Mouse (Mus musculus) midbrain, embryonic 13.5 days (tissue): ENCODE measurements around the gene I830077J02Rik. TPM values are rescaled to one million over a fixed set of nuclear protein-coding genes. Genes with fewer than 3 reads are reported as not detected.

Source experiments
- ATAC-seq: fragments of 200-750 bp; cut with Nextera tagmentation; 2 replicates; pipeline ENCODE4 v1.8.0; 2017; ENCODE audit warnings: mild to moderate bottlenecking, moderate TSS enrichment, moderate library complexity
- H3K27ac ChIP-seq: fragments of 300-500 bp; sonication (generic); 2 replicates; pipeline ENCODE4 v1.5.1; 2015; ENCODE audit warnings: inconsistent platforms, mild to moderate bottlenecking, moderate library complexity
- H3K27me3 ChIP-seq: fragments of 300-500 bp; sonication (generic); 2 replicates; pipeline ENCODE4 v1.6.1; 2015; ENCODE audit warnings: mild to moderate bottlenecking, inconsistent platforms
- H3K36me3 ChIP-seq: fragments of 300-500 bp; sonication (generic); 2 replicates; pipeline ENCODE4 v1.6.1; 2015; ENCODE audit warnings: mild to moderate bottlenecking, inconsistent platforms
- H3K4me1 ChIP-seq: fragments of 300-500 bp; sonication (generic); replicated peaks from 2 replicates; pipeline ENCODE4 v1.6.1; 2015; ENCODE audit warnings: inconsistent platforms
- H3K4me2 ChIP-seq: fragments of 300-500 bp; sonication (generic); replicated peaks from 2 replicates; pipeline ENCODE4 v1.6.1; 2015; ENCODE audit warnings: moderate library complexity, mild to moderate bottlenecking, inconsistent platforms
- H3K4me3 ChIP-seq: fragments of 300-500 bp; sonication (generic); replicated peaks from 2 replicates; pipeline ENCODE4 v1.5.1; 2015; ENCODE audit warnings: mild to moderate bottlenecking, inconsistent platforms
- H3K9ac ChIP-seq: fragments of 300-500 bp; sonication (generic); replicated peaks from 2 replicates; pipeline ENCODE4 v1.6.1; 2015; ENCODE audit warnings: mild to moderate bottlenecking, inconsistent platforms
- H3K9me3 ChIP-seq: fragments of 300-500 bp; sonication (generic); 2 replicates; pipeline ENCODE4 v1.6.1; 2016; ENCODE audit warnings: mild to moderate bottlenecking, inconsistent platforms
- WGBS: fragments of 180-500 bp; shearing (Covaris S2); methylation state at CpG from one replicate; pipeline ENCODE4 v1.1.7; 2015; 5-methylcytosine and 5-hydroxymethylcytosine counted together
- polyA plus RNA-seq: library from polyadenylated mRNA; unstranded; fragments of >200 nt; fragmentation: Nextera tagmentation; extraction: Ambion mirVana; gene quantifications from 2 replicates; pipeline ENCODE4 v1.2.1, GENCODE M21; 2015

Gene I830077J02Rik
- polyA plus RNA-seq, 1 experiment from 2014 or later: 0.39 TPM

DNA sequence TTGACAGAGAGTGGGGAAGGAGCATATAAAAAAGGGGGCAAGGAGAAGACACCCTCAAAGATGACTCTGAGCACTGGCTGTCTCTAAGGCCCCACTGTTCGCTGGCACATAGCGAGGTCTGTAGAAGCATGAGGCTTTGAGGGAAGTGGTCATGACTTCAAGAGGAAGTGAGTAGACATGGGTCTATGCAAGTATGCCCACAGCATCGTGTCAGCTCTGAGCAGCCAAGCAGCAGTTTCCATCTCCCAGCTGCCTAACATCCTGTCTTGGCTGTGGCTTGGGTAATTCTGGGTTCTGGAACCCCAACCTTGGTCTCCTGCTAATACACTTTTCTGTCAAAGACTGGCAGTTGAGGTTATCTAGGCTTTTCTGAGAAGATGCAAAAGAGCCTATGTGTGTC, 31.7 kb downstream of the I830077J02Rik start:
- no peaks in the 10 kb centered on the region for H3K36me3 ChIP-seq
- 90% methylated on average over 3 of the region's 3 CpGs for WGBS

DNA sequence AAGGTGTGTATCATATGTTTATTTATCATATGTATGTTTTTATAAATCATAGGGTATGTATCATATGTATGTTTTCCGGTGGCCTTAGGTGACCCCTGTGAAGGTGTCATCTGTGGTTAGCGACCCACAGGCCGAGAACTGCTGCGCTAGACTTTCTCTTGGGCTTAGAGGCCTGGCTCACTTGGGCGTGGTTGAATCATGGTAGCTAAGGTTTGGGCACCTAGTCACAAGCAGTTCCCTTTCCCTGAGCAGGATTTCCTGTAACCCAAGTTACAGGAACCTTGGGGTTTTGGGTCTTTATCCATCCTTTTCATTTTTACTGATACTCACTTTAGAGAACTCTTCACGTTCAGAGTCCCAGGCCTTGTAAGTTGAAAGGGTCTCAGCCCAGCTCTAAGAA, 32.2 kb downstream of the I830077J02Rik start:
- Histone ChIP-seq H3K27ac (no peak overlapping the region), H3K27me3 (no peaks in the 10 kb centered on the region), H3K4me3 (no peak overlapping the region), H3K4me1 (no peaks in the 10 kb centered on the region), H3K4me2 (no peak overlapping the region), H3K9ac (no peak overlapping the region), H3K9me3 (no peaks in the 10 kb centered on the region), H3K36me3 (no peaks in the 10 kb centered on the region)
- 86% methylated on average over 6 of the region's 6 CpGs for WGBS
- ATAC-seq: no peak

More for the DNA sequence above, 31.7 kb downstream of the I830077J02Rik start:
- H3K4me2 ChIP-seq: no peak overlapping the region
- H3K4me1 ChIP-seq: no peaks in the 10 kb centered on the region
- no peak for ATAC-seq
- no peaks in the 10 kb centered on the region for H3K27me3 ChIP-seq
- no peak overlapping the region for H3K27ac ChIP-seq
- no peak overlapping the region for H3K4me3 ChIP-seq
- no peaks in the 10 kb centered on the region for H3K9me3 ChIP-seq
- no peak overlapping the region for H3K9ac ChIP-seq

DNA sequence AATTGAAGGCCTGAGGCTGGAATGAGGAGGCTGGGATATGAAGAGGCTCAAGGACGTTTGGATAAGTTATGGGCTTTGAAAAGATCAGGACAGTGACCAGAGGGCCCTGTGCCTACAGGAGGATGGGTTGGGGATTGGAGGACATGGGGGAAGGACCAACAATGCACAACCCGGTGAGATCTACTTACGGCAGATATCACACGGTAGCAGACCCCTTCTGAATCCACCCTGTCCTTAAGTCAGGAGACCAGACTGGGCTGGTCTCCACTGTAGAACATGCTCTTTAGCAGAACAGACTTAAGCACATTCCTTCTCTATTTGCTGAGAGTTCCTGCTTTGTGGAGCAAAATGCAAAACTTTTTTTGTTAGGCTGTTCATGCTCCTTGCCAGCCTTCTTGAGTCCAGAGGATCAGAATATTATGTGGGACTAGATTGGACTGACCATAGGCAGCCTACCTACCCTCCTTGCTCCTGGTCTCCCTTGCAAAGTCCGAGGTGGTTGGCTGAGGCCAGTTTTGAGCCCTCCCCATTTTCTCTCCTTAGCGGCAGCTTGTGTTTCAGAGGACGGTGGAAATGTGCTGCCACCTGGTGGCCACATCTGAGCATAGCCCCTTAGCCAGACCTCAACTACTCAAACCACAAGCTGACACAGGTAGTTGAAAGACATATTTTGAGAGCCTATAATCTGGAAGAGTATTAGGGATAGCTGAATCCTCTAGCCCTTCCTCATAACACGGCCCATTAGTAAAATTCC, 32.9 kb downstream of the I830077J02Rik start:
- no peak overlapping the region for H3K4me3 ChIP-seq
- no peaks in the 10 kb centered on the region for H3K9me3 ChIP-seq
- H3K27me3 ChIP-seq: no peaks in the 10 kb centered on the region
- no peak overlapping the region for H3K27ac ChIP-seq
- no peaks in the 10 kb centered on the region for H3K36me3 ChIP-seq
- peak; percentile 86 for ATAC-seq
- no peak overlapping the region for H3K4me2 ChIP-seq
- no peak overlapping the region for H3K9ac ChIP-seq
- no peaks in the 10 kb centered on the region for H3K4me1 ChIP-seq
- 42% methylated on average over 8 of the region's 8 CpGs for WGBS

DNA sequence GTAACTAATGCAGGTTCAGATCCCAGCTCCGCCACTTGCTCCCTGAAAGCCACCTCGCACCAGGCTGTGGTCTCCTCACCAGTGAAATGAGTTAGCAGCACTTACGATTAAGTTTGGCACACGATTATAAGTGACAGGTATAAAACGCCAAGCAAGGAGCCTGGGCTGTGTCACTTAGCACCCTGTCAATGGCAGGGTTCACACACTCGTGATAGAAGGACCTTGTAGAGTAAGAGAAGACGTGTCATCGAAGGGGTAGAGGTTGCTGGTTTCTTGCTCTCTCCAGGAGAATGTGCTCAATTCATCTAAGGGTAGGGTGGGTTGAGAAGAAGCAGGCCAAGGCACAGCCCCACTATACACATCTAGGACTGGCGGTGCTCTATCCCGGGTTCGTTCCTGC, 33.6 kb downstream of the I830077J02Rik start:
- Histone ChIP-seq H3K4me1 (no peaks in the 10 kb centered on the region), H3K4me3 (no peak overlapping the region), H3K27ac (no peak overlapping the region), H3K36me3 (no peaks in the 10 kb centered on the region), H3K27me3 (no peaks in the 10 kb centered on the region), H3K9me3 (no peaks in the 10 kb centered on the region), H3K9ac (no peak overlapping the region), H3K4me2 (no peak overlapping the region)
- no peak for ATAC-seq
- WGBS: 95% methylated on average over 11 of the region's 11 CpGs

DNA sequence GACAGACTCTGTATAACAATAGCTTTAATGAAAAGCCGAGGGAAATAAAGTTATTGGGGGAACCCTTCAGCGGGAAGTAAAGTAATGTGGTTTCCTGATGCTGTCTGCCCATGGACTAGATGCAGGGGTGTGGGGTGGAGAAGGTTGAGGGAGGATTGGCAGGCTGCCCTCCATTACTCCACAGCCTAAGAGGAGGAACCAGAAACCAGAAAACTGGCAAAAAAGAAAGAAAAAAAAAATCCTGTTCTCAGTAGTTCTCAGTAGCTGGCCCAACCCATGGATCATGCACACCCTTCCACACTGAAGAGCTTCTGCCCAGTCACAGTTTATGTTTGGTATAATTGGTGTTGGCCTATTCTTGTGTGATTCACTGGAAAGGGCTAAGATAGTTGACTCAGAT, 34.1 kb downstream of the I830077J02Rik start:
- WGBS: 99% methylated on average over 2 of the region's 2 CpGs
- H3K4me2 ChIP-seq: no peak overlapping the region
- ATAC-seq: no peak

DNA sequence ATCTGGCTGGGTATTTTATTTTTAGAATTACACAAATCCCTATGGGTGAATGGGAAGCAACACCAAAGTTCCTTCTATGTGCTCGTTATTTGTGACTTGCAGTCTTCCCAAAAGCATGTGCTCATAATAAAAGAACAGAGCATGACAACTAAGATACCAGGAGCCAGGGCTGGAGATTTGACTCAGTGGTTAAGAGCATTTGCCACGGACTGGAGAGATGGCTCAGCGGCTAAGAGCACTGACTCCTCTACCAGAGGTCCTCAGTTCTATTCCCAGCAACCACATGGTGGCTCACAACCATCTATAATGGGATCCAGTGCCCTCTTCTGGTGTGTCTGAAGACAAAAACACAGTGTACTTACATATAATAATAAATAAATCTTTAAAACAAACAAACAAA, 35.7 kb downstream of the I830077J02Rik start:
- Histone ChIP-seq H3K27ac (no peak overlapping the region), H3K4me2 (no peak overlapping the region), H3K4me1 (no peaks in the 10 kb centered on the region), H3K9ac (no peak overlapping the region), H3K4me3 (no peak overlapping the region), H3K27me3 (no peaks in the 10 kb centered on the region), H3K9me3 (no peaks in the 10 kb centered on the region), H3K36me3 (no peaks in the 10 kb centered on the region)
- ATAC-seq: no peak
- WGBS: 83% methylated on average over 3 of the region's 3 CpGs

More for the DNA sequence above, 34.1 kb downstream of the I830077J02Rik start:
- Histone ChIP-seq H3K4me3 (no peak overlapping the region), H3K36me3 (no peaks in the 10 kb centered on the region), H3K9ac (no peak overlapping the region), H3K4me1 (no peaks in the 10 kb centered on the region), H3K9me3 (no peaks in the 10 kb centered on the region), H3K27me3 (no peaks in the 10 kb centered on the region), H3K27ac (no peak overlapping the region)

DNA sequence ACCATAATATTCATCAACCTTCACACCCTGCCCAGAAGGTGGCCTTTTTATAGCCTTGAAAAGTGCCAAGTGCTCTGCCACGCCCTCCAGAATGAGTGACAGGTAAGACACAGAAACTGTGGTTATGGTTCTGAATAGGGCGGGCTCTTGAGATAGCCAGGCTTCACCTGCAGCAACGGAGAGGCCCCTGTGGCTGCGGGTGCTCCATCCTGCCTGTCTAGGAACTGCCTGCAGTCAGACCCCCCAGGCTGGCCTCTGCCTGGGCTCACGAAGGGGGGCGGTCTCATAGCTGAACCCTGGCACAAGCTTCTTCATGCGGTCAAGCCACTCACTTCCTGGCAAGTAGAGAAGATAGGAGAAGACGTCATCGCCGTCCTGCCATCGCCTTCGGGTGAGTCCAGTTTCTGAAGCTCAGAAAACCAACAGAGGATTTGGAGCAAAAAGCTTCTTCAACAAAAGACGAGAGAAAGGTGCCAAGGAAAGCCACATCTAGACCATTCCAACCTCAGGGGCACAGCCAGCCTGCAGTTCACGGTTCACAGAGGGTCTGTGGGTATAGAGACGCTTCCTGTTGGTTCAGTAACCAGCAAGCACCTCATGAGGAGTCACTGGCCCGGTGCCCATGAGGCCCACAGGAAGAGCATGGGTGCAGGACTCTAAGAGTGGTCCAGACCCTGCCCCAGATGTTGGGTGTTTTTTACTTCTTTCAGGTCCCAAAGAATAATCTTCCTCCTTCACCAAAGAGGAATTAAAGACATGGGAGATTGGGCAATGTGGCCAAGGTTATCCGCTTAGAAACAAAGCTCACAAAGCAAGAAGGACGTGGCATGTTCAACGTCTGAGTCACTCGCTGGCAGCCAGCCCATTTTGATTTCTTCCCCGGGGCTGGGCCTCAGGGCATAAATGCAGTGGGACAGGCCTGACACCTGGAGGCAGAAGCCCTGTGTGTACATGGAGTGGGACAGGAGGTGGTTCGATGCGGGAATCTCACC, 37.6 kb downstream of the I830077J02Rik start:
- no peak for ATAC-seq
- no peak overlapping the region; the same call in 1 of the 2 replicates for H3K9ac ChIP-seq
- no peaks in the 10 kb centered on the region for H3K27me3 ChIP-seq
- no peaks in the 10 kb centered on the region for H3K9me3 ChIP-seq
- WGBS: 83% methylated on average over 23 of the region's 23 CpGs
- H3K4me3 ChIP-seq: no peak overlapping the region
- H3K36me3 ChIP-seq: no peaks in the 10 kb centered on the region
- no peak overlapping the region for H3K27ac ChIP-seq
- no peaks in the 10 kb centered on the region for H3K4me1 ChIP-seq
- no peak overlapping the region for H3K4me2 ChIP-seq

- no peaks in the 10 kb centered on the region for H3K27me3 ChIP-seq
- 78% methylated on average over 6 of the region's 6 CpGs for WGBS
- no peaks in the 10 kb centered on the region for H3K9me3 ChIP-seq
- H3K4me2 ChIP-seq: no peak overlapping the region
- no peak overlapping the region for H3K27ac ChIP-seq
- H3K36me3 ChIP-seq: no peaks in the 10 kb centered on the region
- H3K4me3 ChIP-seq: no peak overlapping the region
- no peak for ATAC-seq
- no peaks in the 10 kb centered on the region for H3K4me1 ChIP-seq
- no peak overlapping the region for H3K9ac ChIP-seq
Observed at GRCm38 (mm10) chr3:105893941-105894391, 38.5 kb downstream of the I830077J02Rik start.

GRCm38 (mm10) chr3:105892572-105893495, 39.6 kb downstream of the I830077J02Rik start:
- no peaks in the 10 kb centered on the region for H3K27me3 ChIP-seq
- H3K27ac ChIP-seq: no peak overlapping the region
- H3K4me1 ChIP-seq: no peaks in the 10 kb centered on the region
- H3K4me3 ChIP-seq: no peak overlapping the region
- H3K9ac ChIP-seq: no peak overlapping the region
- no peak for ATAC-seq
- no peaks in the 10 kb centered on the region for H3K36me3 ChIP-seq
- no peak overlapping the region for H3K4me2 ChIP-seq
- H3K9me3 ChIP-seq: no peaks in the 10 kb centered on the region
- 89% methylated on average over 19 of the region's 19 CpGs for WGBS

- no peak for ATAC-seq
- Histone ChIP-seq H3K36me3 (no peaks in the 10 kb centered on the region), H3K4me2 (no peak overlapping the region), H3K4me3 (no peak overlapping the region), H3K4me1 (no peaks in the 10 kb centered on the region), H3K27ac (no peak overlapping the region), H3K9ac (no peak overlapping the region), H3K27me3 (no peaks in the 10 kb centered on the region), H3K9me3 (no peaks in the 10 kb centered on the region)
- WGBS: 80% methylated on average over 10 of the region's 10 CpGs
Observed at GRCm38 (mm10) chr3:105891760-105892571, 40.5 kb downstream of the I830077J02Rik start.

- Histone ChIP-seq H3K27ac (no peak overlapping the region), H3K27me3 (no peaks in the 10 kb centered on the region), H3K4me1 (no peaks in the 10 kb centered on the region), H3K4me3 (no peak overlapping the region), H3K36me3 (no peaks in the 10 kb centered on the region), H3K9me3 (no peaks in the 10 kb centered on the region), H3K4me2 (no peak overlapping the region), H3K9ac (no peak overlapping the region)
- ATAC-seq: no peak
- WGBS: 92% methylated on average over 3 of the region's 3 CpGs
Observed at GRCm38 (mm10) chr3:105891141-105891540, 41.3 kb downstream of the I830077J02Rik start.
